Mouse (Mus musculus) liver, adult 2 months (tissue): ENCODE data around the gene Avp. TPM values are rescaled to one million over a fixed set of nuclear protein-coding genes. Genes with fewer than 3 reads are reported as not detected.

ENCODE experiments used
- DNase-seq: peaks from one replicate; pipeline ENCODE4 v3.0.0-alpha.2; 2011; ENCODE audit warnings: low read depth, low spot score; ENCODE audit errors: extremely low read depth
- H3K27ac ChIP-seq: fragments of 200-500 bp; replicated peaks from 2 replicates; pipeline ENCODE4 v1.5.1; 2012; ENCODE audit warnings: low read depth, mild to moderate bottlenecking, control low read depth, inconsistent platforms, low read length; ENCODE audit not compliant: insufficient read depth
- H3K27me3 ChIP-seq: fragments of 200-500 bp; 2 replicates; pipeline ENCODE4 v1.6.1; 2012; ENCODE audit warnings: mild to moderate bottlenecking, moderate library complexity, low read length, inconsistent platforms; ENCODE audit not compliant: control insufficient read depth, insufficient read depth
- H3K36me3 ChIP-seq: fragments of 200-500 bp; 2 replicates; pipeline ENCODE4 v1.6.1; 2012; ENCODE audit warnings: low read length, inconsistent platforms; ENCODE audit not compliant: control insufficient read depth, insufficient read depth
- H3K4me1 ChIP-seq: fragments of 200-500 bp; 2 replicates; pipeline ENCODE4 v1.6.1; 2011; ENCODE audit warnings: low read length; ENCODE audit not compliant: control insufficient read depth, insufficient read depth
- H3K4me3 ChIP-seq: fragments of 200-500 bp; 2 replicates; pipeline ENCODE4 v1.5.1; 2011; ENCODE audit warnings: low read depth, mild to moderate bottlenecking, control low read depth, low read length, moderate library complexity; ENCODE audit not compliant: insufficient read depth
- H3K79me2 ChIP-seq: fragments of 200-500 bp; 2 replicates; pipeline ENCODE4 v1.6.1; 2012; ENCODE audit warnings: inconsistent platforms, mild to moderate bottlenecking, low read length, moderate library complexity; ENCODE audit not compliant: control insufficient read depth, insufficient read depth
- H3K9ac ChIP-seq: fragments of 200-500 bp; 2 replicates; pipeline ENCODE4 v1.6.1; 2012; ENCODE audit warnings: low read depth, mild to moderate bottlenecking, control low read depth, inconsistent platforms, low read length
- CTCF ChIP-seq: fragments of 200-500 bp; IDR thresholded peaks from 2 replicates; pipeline ENCODE4 v1.5.1; 2011; ENCODE audit warnings: low read depth, low read length, control low read depth
- POLR2A ChIP-seq: fragments of 200-500 bp; IDR thresholded peaks from 2 replicates; pipeline ENCODE4 v1.6.1; 2011; ENCODE audit warnings: low read length, control low read depth; ENCODE audit not compliant: insufficient read depth; ENCODE audit errors: extremely low read depth
- WGBS: fragments of 180-500 bp; shearing (Covaris S2); methylation state at CpG from one replicate; pipeline ENCODE4 v1.1.7; 2018; 5-methylcytosine and 5-hydroxymethylcytosine counted together
- polyA plus RNA-seq: library from polyadenylated mRNA; depleted of rRNA; stranded (reverse); fragments of >200 nt; gene quantifications from 2 replicates; pipeline ENCODE4 v1.2.3, GENCODE M21; 2012; rRNA removed
- total RNA-seq: library from RNA; depleted of rRNA; stranded (reverse); fragments of >200 nt; gene quantifications from 2 replicates; pipeline ENCODE4 v1.2.3, GENCODE M21; 2014; rRNA removed

Gene Avp
- total RNA-seq (not detected in 2 replicates), polyA plus RNA-seq (not detected in 2 replicates)

DNA sequence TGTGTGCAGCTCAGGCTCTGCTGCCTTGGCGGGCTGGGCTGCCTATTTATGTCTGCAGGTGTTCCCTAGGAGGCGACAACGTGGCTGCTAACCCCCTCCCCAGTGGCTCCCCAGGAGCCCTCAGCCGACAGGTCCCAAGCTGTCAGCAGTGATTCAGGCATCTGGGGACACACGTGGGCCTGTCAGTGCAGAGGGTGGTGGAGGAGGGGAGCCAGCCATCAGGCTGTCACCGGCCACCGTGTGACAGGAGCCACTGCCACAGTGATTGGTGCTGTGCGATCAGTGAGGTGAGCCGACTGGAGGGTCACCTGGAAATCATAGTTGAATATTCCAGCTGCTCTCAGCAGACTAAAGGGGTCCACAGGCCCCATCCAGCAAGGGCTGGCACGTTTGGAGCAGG is at the start of gene Avp:
Gene Avp (minus strand): TSS at position 3 of the 400 bp plus-strand sequence.
- 60% methylated on average over 10 of the region's 10 CpGs for WGBS
- Histone ChIP-seq H3K4me3 (no peak within 1 kb of the TSS), H3K27me3 (peaks cover 11% of the 10 kb centered on the region), H3K9ac (no peak within 1 kb of the TSS), H3K36me3 (no peaks in the 10 kb centered on the region), H3K4me1 (peaks cover 1% of the 10 kb centered on the region), H3K79me2 (no peaks in the 10 kb centered on the region), H3K27ac (no peak within 1 kb of the TSS)
- no peak for DNase-seq
- TF ChIP-seq POLR2A, result no peak
- TF ChIP-seq CTCF, result no peak

- Histone ChIP-seq H3K27me3 (no peaks in the 10 kb centered on the region), H3K79me2 (peaks cover 17% of the 10 kb centered on the region; the same call in 1 of the 2 replicates), H3K27ac (peak within 1 kb of the TSS; percentile 46), H3K4me3 (peak within 1 kb of the TSS; percentile 99), H3K9ac (peak within 1 kb of the TSS; percentile 96), H3K4me1 (peaks cover 5% of the 10 kb centered on the region), H3K36me3 (peaks cover 5% of the 10 kb centered on the region; the same call in 1 of the 2 replicates)
- TF ChIP-seq POLR2A, result peak; percentile 31; the same call in 1 of the 2 replicates
- no peak for TF ChIP-seq CTCF
- WGBS, result under 1% methylated on average over 25 of the region's 25 CpGs
- DNase-seq, result peak; percentile 79
Observed at GRCm38 (mm10) chr2:130629839-130630203, 47.5 kb upstream of the Avp start, which contains the start of the genes Fastkd5 and Ubox5. Gene Fastkd5 (minus strand): TSS chr2:130630027. Gene Ubox5 (minus strand): TSS chr2:130630038.

GRCm38 (mm10) chr2:130629080-130629838 is 46.9 kb upstream of the Avp start:
- DNase-seq, result peak; percentile 22
- peak overlapping the region; percentile 99 for H3K4me3 ChIP-seq
- peaks cover 5% of the 10 kb centered on the region for H3K4me1 ChIP-seq
- TF ChIP-seq POLR2A, result no peak
- no peak for TF ChIP-seq CTCF
- peaks cover 17% of the 10 kb centered on the region; the same call in 1 of the 2 replicates for H3K79me2 ChIP-seq
- peaks cover 5% of the 10 kb centered on the region; the same call in 1 of the 2 replicates for H3K36me3 ChIP-seq
- H3K27ac ChIP-seq, result peak overlapping the region; percentile 46
- H3K27me3 ChIP-seq, result no peaks in the 10 kb centered on the region
- WGBS, result under 1% methylated on average over 37 of the region's 37 CpGs
- H3K9ac ChIP-seq, result peak overlapping the region; percentile 96

DNA sequence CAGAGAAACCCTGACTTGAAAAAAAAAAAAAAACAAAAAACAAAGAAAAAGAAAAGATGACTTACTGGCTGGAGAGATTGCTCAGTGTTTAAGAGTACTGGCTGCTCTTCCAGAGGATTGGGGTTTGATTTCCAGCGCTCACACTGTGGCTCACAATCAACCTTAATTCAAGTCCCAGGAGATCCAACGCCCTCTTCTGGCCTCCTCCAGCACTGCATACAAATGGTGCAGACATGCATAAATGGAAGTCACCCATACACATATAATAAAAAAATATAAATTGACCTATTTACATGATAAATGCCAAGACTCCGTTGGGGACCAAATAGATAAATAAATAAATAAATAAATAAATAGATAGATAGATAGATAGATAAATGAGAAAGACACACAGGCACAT is 46.1 kb upstream of the Avp start:
- no peak for TF ChIP-seq POLR2A
- no peak; the same call in 1 of the 2 replicates for TF ChIP-seq CTCF
- Histone ChIP-seq H3K27ac (no peak overlapping the region), H3K79me2 (peaks cover 20% of the 10 kb centered on the region; the same call in 1 of the 2 replicates), H3K27me3 (no peaks in the 10 kb centered on the region), H3K4me1 (peaks cover 5% of the 10 kb centered on the region), H3K4me3 (no peak overlapping the region), H3K9ac (no peak overlapping the region), H3K36me3 (peaks cover 8% of the 10 kb centered on the region)
- DNase-seq, result no peak
- 61% methylated on average over 3 of the region's 3 CpGs for WGBS

GRCm38 (mm10) chr2:130618972-130619371 is 36.6 kb upstream of the Avp start:
- H3K9ac ChIP-seq, result no peak overlapping the region

More at GRCm38 (mm10) chr2:130618972-130619371, 36.6 kb upstream of the Avp start:
- no peaks in the 10 kb centered on the region for H3K4me1 ChIP-seq
- no peak overlapping the region for H3K4me3 ChIP-seq
- H3K79me2 ChIP-seq, result peaks cover 3% of the 10 kb centered on the region; the same call in 1 of the 2 replicates
- H3K27ac ChIP-seq, result no peak overlapping the region
- TF ChIP-seq CTCF, result no peak
- TF ChIP-seq POLR2A, result no peak
- H3K27me3 ChIP-seq, result no peaks in the 10 kb centered on the region
- H3K36me3 ChIP-seq, result peaks cover 26% of the 10 kb centered on the region
- WGBS, result 77% methylated on average over 7 of the region's 7 CpGs
- DNase-seq, result no peak
